Mouse (Mus musculus) liver, embryonic 14.5 days (tissue): ENCODE measurements around the gene Usp38. TPM values are rescaled to one million over a fixed set of nuclear protein-coding genes. Genes with fewer than 3 reads are reported as not detected.

Experiments used
- ATAC-seq: fragments of 200-750 bp; cut with Nextera tagmentation; 2 replicates; pipeline ENCODE4 v1.8.0; 2017; ENCODE audit warnings: moderate number of reproducible peaks, mild to moderate bottlenecking, moderate library complexity; ENCODE audit not compliant: insufficient read depth
- DNase-seq, 3 experiments: peaks; one replicate each; pipeline ENCODE4 v3.0.0-alpha.2; 2012 to 2013; ENCODE audit warnings: low read depth in 3 of 3, low spot score in 3 of 3
- H3K27ac ChIP-seq: fragments of 300-500 bp; sonication (generic); 2 replicates; pipeline ENCODE4 v1.5.1; 2014; ENCODE audit warnings: moderate library complexity, mild to moderate bottlenecking, control low read depth, inconsistent platforms
- H3K27me3 ChIP-seq: fragments of 300-500 bp; sonication (generic); 2 replicates; pipeline ENCODE4 v1.6.1; 2014; ENCODE audit warnings: mild to moderate bottlenecking, low read length, moderate library complexity; ENCODE audit not compliant: control insufficient read depth, insufficient read depth
- H3K36me3 ChIP-seq: fragments of 300-500 bp; sonication (generic); replicated peaks from 2 replicates; pipeline ENCODE4 v1.6.1; 2014; ENCODE audit warnings: low read depth; ENCODE audit not compliant: control insufficient read depth, insufficient read depth
- H3K4me1 ChIP-seq, 2 experiments: fragments of 200-500 bp in 1 of 2; fragments of 300-500 bp in 1 of 2; sonication (generic) in 1 of 2; replicated peaks; 2 replicates each; pipeline ENCODE4 v1.6.1; 2012 to 2014; ENCODE audit warnings: antibody characterized with exemption in 1 of 2, inconsistent platforms in 1 of 2, low read length in 1 of 2; ENCODE audit not compliant: control insufficient read depth in 2 of 2, insufficient read depth in 2 of 2
- H3K4me2 ChIP-seq: fragments of 300-500 bp; sonication (generic); 2 replicates; pipeline ENCODE4 v1.6.1; 2014; ENCODE audit warnings: low read depth, mild to moderate bottlenecking, control low read depth, moderate library complexity
- H3K4me3 ChIP-seq, 2 experiments: fragments of 200-500 bp in 1 of 2; fragments of 300-500 bp in 1 of 2; sonication (generic) in 1 of 2; 2 replicates each; pipeline ENCODE4 v1.5.1; 2012 to 2014; ENCODE audit warnings: low read depth in 2 of 2, low read length in 2 of 2, mild to moderate bottlenecking in 2 of 2, control low read depth in 1 of 2, inconsistent platforms in 1 of 2, moderate library complexity in 1 of 2; ENCODE audit not compliant: insufficient read depth in 1 of 2
- H3K9ac ChIP-seq: fragments of 300-500 bp; sonication (generic); replicated peaks from 2 replicates; pipeline ENCODE4 v1.6.1; 2014; ENCODE audit warnings: mild to moderate bottlenecking, control low read depth, moderate library complexity
- H3K9me3 ChIP-seq: fragments of 300-500 bp; sonication (generic); 2 replicates; pipeline ENCODE4 v1.6.1; 2016; ENCODE audit warnings: low read length, mixed read lengths; ENCODE audit not compliant: control insufficient read depth
- CTCF ChIP-seq: IDR thresholded peaks from 2 replicates; pipeline ENCODE4 v1.5.1; 2016; ENCODE audit warnings: antibody characterized with exemption, low read depth, control low read depth
- EP300 ChIP-seq: IDR thresholded peaks from 2 replicates; pipeline ENCODE4 v1.6.1; 2016; ENCODE audit warnings: antibody characterized with exemption, low read depth
- WGBS: fragments of 180-500 bp; shearing (Covaris S2); extraction: QIAGEN DNeasy Blood & Tissue Kit; methylation state at CpG from one replicate; pipeline ENCODE4 v1.1.7; 2014; ENCODE audit not compliant: insufficient replicate concordance; 5-methylcytosine and 5-hydroxymethylcytosine counted together
- polyA plus RNA-seq, 2 experiments: library from polyadenylated mRNA; depleted of rRNA in 1 of 2; stranded (reverse) in 1 of 2; unstranded in 1 of 2; fragments of >200 nt; fragmentation: Nextera tagmentation in 1 of 2; extraction: Ambion mirVana in 1 of 2; gene quantifications; 2 replicates each; pipeline versions ENCODE4 v1.2.1 to v1.2.3; 2012 to 2014

Usp38 gene
- polyA plus RNA-seq, 2 experiments = 5.0 to 10.5 TPM

DNA sequence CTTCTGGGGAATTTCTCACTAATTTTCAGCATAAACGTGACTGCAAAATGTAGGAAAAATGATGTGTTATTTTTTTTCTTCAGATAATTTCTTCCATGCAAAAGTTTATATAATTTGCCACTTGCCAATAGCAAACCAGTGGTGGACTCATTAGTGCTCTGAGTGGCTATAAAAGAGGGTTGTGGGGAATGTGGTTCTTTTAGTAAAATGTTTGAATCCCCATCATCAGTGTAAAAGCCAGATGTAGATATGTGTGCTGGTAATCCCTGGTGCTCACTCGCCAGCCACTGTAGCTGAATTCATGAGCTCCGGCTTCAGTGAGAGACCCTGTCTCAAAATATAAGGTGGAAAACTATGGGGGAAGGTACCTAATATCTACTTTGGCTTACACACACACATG is 61.8 kb downstream of the Usp38 start:
- Histone ChIP-seq H3K36me3 (no peaks in the 10 kb centered on the region), H3K4me3 (no peak overlapping the region), H3K4me1 (peaks cover 0 to 9% of the 10 kb centered on the region in 2 experiments; a peak in 1 of 4 replicates), H3K4me2 (no peak overlapping the region), H3K9me3 (no peaks in the 10 kb centered on the region), H3K27ac (no peak overlapping the region), H3K9ac (no peak overlapping the region), H3K27me3 (no peaks in the 10 kb centered on the region)
- no peak for ATAC-seq
- TF ChIP-seq EP300 (no peak), CTCF (no peak)
- no peak for DNase-seq
- WGBS = 58% methylated on average over 3 of the region's 3 CpGs

DNA sequence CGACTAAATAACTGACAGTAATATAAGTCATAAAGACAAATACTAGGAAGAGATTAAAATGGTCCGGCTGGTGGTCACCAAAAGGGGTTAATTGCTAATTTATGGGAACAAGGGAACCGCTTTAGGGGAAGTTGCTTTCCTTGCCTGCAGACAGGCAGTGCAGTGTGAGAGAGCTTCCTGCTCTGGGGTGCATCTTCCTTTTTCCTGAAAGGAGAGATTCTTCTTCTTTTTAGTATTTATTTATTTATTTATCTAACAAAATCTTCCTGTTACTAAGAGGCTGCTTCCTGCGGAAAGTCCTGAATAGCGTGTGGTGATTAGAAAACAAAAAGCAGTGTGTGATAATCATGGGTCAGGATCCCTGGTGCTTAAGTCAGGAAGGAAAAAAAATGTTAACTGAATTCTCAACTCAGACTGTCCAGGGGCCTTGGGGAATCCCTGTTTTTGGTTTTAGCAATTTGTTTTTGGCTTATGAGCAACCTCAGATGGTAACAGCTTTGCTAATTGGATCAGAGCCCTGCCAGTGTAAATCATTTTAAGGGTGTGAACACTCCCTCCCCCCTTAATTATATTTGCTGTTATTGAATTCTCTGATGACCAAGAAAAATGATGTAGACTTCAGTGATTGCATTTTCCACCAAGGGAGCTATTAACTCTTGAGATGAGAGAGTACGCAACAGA is 62.4 kb downstream of the Usp38 start:
- ATAC-seq (no peak), DNase-seq (no peak)
- no peak overlapping the region for H3K4me3 ChIP-seq
- TF ChIP-seq EP300 (no peak), CTCF (no peak)
- H3K4me1 ChIP-seq = peaks cover 0 to 9% of the 10 kb centered on the region in 2 experiments; a peak in 1 of 4 replicates
- no peak overlapping the region for H3K9ac ChIP-seq
- no peaks in the 10 kb centered on the region for H3K9me3 ChIP-seq
- WGBS = 22% methylated on average over 6 of the region's 6 CpGs
- H3K27me3 ChIP-seq = no peaks in the 10 kb centered on the region
- H3K36me3 ChIP-seq = no peaks in the 10 kb centered on the region
- H3K27ac ChIP-seq = no peak overlapping the region
- no peak overlapping the region for H3K4me2 ChIP-seq

DNA sequence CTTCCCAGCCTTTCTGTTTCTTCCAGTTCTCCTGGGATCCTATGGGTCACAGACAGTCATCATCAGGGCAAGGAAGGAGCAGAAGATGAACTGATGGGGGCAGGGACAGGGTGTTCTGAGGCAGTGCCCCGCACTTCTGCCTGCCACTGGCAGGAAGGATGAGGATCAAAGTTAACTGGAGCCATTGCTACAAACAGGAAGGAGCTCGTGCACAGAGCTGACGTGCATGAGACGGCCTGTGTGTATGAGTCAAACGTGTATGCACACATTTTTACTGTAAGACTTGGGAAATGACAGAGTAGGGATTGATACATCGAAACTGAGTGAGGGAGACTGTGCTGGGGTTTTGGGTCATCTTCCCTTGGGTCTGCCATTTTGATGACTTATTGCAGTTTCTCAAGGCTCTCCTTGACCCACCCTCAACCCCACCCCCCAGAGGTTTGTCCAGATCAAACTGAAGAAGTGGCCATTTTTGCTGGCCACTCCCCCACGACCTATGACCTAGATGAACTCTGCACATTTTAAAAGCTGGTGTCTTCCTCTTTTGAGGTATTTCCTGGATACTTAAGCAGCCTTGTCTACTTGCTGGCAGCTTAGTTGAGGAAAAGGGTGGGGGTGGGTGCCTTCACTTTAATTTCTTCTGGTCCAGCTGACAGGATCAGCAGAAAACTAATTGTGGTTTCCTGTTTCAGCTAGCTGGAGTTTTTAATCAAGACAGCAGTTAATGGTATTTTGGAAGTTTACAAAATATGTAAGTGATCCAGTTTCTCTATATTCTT is 66.1 kb downstream of the Usp38 start:
- no peak overlapping the region for H3K4me2 ChIP-seq
- no peaks in the 10 kb centered on the region for H3K27me3 ChIP-seq
- ATAC-seq (peak; percentile 41; the same call in 1 of the 2 replicates), DNase-seq (no peak)
- TF ChIP-seq CTCF (no peak), EP300 (no peak)
- no peak overlapping the region for H3K4me3 ChIP-seq
- no peak overlapping the region for H3K27ac ChIP-seq
- WGBS = 32% methylated on average over 7 of the region's 7 CpGs
- H3K36me3 ChIP-seq = no peaks in the 10 kb centered on the region
- H3K4me1 ChIP-seq = peaks cover 0 to 9% of the 10 kb centered on the region in 2 experiments; a peak in 1 of 4 replicates
- no peaks in the 10 kb centered on the region for H3K9me3 ChIP-seq
- H3K9ac ChIP-seq = no peak overlapping the region

DNA sequence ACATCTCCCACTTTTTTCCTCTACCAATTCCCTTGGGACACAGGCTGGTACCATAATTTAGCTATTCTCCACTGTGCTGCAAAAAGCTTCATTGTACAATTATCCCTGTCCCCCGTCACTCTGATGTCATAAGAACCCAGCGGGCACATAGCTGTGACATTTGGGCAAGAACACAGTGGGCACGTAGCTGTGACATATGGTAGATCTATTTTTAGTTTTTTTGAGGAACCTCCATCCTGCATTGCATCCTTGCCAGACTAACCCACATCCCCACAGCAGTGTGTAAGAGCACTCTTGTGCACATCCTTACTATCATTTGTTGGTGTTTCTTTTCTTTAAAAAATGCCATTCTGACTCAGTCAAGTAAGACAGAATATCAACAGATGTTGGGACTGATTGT is 71.0 kb downstream of the Usp38 start:
- Histone ChIP-seq H3K4me2 (no peak overlapping the region), H3K4me1 (peaks cover 0 to 2% of the 10 kb centered on the region in 2 experiments; a peak in 1 of 4 replicates), H3K27ac (no peak overlapping the region), H3K9me3 (no peaks in the 10 kb centered on the region), H3K4me3 (no peak overlapping the region), H3K9ac (no peak overlapping the region), H3K36me3 (no peaks in the 10 kb centered on the region), H3K27me3 (no peaks in the 10 kb centered on the region)
- ATAC-seq = no peak
- WGBS = 28% methylated on average over 3 of the region's 3 CpGs
- no peak for TF ChIP-seq CTCF
- no peak for TF ChIP-seq EP300
- DNase-seq = no peak

DNA sequence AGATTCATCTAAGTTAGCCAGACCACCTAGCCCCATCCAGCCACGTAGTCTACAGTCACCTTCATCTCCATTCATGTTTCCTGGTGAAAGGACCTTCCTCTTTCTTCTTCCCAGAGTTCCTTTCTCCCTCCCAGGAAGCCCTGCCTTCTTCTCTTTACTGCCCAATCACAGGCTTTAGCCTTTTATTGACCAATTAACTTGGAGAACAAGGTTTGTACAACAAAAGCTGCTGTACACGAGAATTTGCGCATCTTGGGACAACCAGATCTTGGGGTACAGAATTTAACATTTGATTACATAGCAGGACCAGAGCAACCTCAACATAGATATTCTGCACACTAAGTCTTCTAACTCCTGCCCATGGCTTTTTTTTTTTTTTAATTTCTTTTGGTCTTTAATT is 73.1 kb downstream of the Usp38 start:
- Histone ChIP-seq H3K9ac (no peak overlapping the region), H3K4me1 (no peaks in the 10 kb centered on the region), H3K36me3 (no peaks in the 10 kb centered on the region), H3K27me3 (no peaks in the 10 kb centered on the region), H3K4me2 (no peak overlapping the region), H3K4me3 (no peak overlapping the region), H3K9me3 (no peaks in the 10 kb centered on the region), H3K27ac (no peak overlapping the region)
- 77% methylated on average over 3 of the region's 3 CpGs for WGBS
- no peak for ATAC-seq
- TF ChIP-seq EP300 (no peak), CTCF (no peak)
- DNase-seq = no peak
